Mouse (Mus musculus) T-cell, adult 66 days (primary cell): Measurements from ENCODE around the gene Olfr1309. TPM values are rescaled to one million over a fixed set of nuclear protein-coding genes. Genes with fewer than 3 reads are reported as not detected.

Experiments used
- total RNA-seq, 2 experiments: library from RNA; stranded (reverse); gene quantifications; 3 replicates in 1 of 2; 4 replicates in 1 of 2; pipeline ENCODE4 v1.2.4; 2023

Olfr1309 gene
- not detected for total RNA-seq

DNA sequence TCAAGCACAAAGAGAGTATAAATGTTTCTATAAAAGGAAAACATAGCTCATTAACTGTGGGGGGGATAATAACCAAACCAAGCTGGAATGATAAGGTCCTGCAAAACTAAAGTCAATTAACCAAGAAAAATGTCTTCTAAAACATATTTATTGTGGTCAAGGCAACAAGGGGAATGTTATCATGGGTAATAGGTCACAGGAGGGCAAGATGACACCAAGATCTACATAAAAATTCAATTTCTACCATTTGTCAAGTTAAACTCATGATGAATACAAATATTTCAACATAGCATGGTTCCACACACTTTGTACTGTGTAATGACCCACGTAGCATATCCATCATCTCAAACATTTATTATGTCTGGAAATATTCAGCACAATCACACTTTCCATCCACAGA is at the start of gene Olfr1309:
Gene Olfr1309 (minus strand): TSS at position 101 of the 400 bp plus-strand sequence.

GRCm38 (mm10) chr2:112024312-112024711 is 34.2 kb upstream of the Olfr1309 start, which contains the start of gene Olfr1311:
Gene Olfr1311, minus strand, starts transcription at chr2:112024412.

DNA sequence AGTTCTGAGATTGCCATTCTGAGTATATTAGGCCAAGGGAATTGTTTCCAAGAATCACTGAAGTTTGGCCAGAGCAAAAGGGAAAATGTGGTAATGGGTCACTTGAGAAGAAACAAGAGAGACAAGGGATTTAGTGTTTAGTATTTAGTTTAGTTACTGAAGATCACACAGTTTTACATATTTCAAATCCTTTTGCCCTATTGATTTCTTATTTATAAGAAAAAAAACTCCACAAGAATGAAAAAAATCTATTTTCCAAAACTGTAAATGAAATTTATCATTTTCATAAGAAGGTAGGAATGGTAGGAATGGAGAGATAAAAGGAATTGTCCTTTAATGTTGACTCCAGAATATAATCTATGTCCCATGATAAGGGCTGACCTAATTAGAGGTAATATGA is 22.5 kb upstream of the Olfr1309 start, which contains the start of gene Olfr1310:
Gene Olfr1310 (minus strand): TSS at position 101 of the 400 bp plus-strand sequence.

GRCm38 (mm10) chr2:111964844-111965243 is 25.2 kb downstream of the Olfr1309 start, which contains the start of gene Olfr1308:
Gene Olfr1308, minus strand, starts transcription at chr2:111964944.

GRCm38 (mm10) chr2:111949340-111949739 is 40.7 kb downstream of the Olfr1309 start, which contains the start of gene Olfr1307:
Gene Olfr1307, minus strand, starts transcription at chr2:111949440.

Other genes starting within 250 kb of the Olfr1309 start
- gene Olfr1301, start 239.3 kb downstream of the Olfr1309 start, total RNA-seq: not detected
- not detected for gene Olfr1302, start 212.9 kb downstream of the Olfr1309 start, total RNA-seq
- not detected for gene Olfr1303, start 169.9 kb downstream of the Olfr1309 start, total RNA-seq
- not detected for gene Olfr1305, start 113.1 kb downstream of the Olfr1309 start, total RNA-seq
- gene Olfr1306, start 74.0 kb downstream of the Olfr1309 start, total RNA-seq: not detected
- under 1 TPM; 0.15 to 0.17 TPM for gene Olfr1307, start 40.8 kb downstream of the Olfr1309 start, total RNA-seq
- not detected for gene Olfr1308, start 25.3 kb downstream of the Olfr1309 start, total RNA-seq
- not detected for gene Olfr1310, start 22.4 kb upstream of the Olfr1309 start, total RNA-seq
- not detected for gene Olfr1311, start 34.1 kb upstream of the Olfr1309 start, total RNA-seq
- gene Olfr1312, start 60.0 kb upstream of the Olfr1309 start, total RNA-seq: not detected
- not detected for gene Olfr1313, start 87.6 kb upstream of the Olfr1309 start, total RNA-seq
- gene Olfr1314, start 106.5 kb upstream of the Olfr1309 start, total RNA-seq: not detected
- not detected for gene Olfr1315-ps1, start 125.2 kb upstream of the Olfr1309 start, total RNA-seq
- gene Olfr1316, start 144.7 kb upstream of the Olfr1309 start, total RNA-seq: not detected
- gene Olfr1317, start 150.0 kb upstream of the Olfr1309 start, total RNA-seq: not detected
- not detected for gene Olfr1318, start 163.9 kb upstream of the Olfr1309 start, total RNA-seq
- 10 to 100 TPM; 60.3 TPM for gene Lpcat4, start 249.2 kb upstream of the Olfr1309 start, total RNA-seq